Mouse (Mus musculus): ENCODE data around the gene Coa5.

Gene Coa5

GRCm38 (mm10) chr1:37430297-37430840, 466 bp upstream of the Coa5 start:
- no peak for DNase-seq

- peak; percentile 34 to 41 for DNase-seq
Measured at GRCm38 (mm10) chr1:37428911-37429310, 992 bp downstream of the Coa5 start.

GRCm38 (mm10) chr1:37427144-37427875, 2.6 kb downstream of the Coa5 start:
- DNase-seq: no peak

DNA sequence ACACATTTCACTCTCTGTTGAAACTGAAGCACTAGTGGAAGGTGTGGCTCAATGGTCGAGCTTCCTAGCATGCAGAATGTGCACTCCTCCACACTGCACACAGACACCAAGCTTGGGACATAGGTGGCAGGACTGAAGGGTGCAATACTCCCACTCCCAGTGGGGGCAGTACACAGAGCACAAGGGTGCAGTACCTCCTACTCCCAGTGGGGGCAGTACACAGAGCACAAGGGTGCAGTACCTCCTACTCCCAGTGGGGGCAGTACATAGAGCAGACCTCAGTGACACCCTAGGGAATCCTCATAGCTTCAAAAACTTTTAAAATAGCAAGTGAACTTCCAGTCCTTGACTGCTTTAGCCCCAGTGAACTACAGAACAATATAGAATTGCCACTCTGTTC, 10.5 kb downstream of the Coa5 start:
- peak; percentile 67 to 90 for DNase-seq

DNA sequence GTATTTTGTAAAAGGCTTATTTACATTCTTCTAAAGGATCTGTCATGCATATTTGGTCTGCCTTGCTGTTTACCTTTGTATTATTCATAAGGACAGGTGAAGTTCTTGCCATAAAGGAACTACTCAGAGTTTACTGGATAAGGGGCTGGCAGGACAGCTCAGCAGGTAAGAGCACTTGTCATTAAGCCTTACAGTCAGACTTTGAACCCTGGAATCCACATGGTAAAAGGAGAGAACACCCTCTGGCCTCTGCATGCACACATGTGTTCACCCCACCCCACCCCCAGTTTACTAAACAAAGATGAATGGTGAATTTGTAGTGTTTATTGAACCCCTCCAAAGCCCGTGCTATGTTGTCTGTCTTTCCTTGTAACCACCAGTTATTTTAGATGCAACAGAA, 14.5 kb downstream of the Coa5 start:
- no peak for DNase-seq

- DNase-seq: no peak
Measured at GRCm38 (mm10) chr1:37409647-37410046, 20.3 kb downstream of the Coa5 start.

- no peak for DNase-seq
Measured at GRCm38 (mm10) chr1:37408678-37409077, 21.2 kb downstream of the Coa5 start.

DNA sequence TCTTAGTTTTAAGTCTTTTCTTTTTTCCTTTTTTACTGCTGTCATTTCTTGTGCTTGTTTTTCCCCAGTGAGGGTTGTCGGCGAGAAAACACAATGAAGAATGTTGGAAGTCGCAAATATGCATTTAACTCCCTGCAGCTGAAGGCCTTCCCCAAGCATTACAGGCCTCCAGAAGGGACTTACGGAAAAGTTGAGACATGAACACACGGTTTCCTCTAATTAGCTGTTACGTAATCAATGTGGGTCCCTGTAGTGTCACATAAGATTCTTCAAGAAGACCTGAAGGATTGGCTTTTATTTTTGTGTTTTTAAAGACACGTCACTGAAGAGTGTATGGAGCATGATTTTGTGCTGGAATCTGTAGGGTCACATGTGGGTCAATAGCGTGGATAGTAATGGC, 21.8 kb downstream of the Coa5 start:
- no peak for DNase-seq

DNA sequence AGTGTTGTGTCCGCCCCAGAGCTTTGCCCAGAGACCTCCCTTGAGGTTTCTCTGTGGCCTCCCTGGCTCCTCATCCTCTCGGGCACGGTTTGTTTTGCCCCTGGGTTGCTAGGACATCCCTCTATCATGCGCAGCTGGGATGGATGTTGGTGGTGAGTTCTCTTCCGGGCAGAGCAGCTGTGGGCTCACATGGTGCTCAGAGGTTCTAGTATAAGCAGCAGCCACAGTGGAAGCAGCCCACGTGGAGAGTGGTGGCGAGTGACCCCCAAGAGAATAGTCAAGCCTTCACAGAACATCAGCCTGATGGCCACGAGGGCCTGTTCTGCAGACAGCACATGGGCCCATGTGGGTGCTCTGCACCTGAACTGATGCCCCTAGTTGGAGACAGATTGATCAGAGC, 22.7 kb downstream of the Coa5 start:
- no peak for DNase-seq

GRCm38 (mm10) chr1:37405137-37405536, 24.8 kb downstream of the Coa5 start:
- no peak for DNase-seq

GRCm38 (mm10) chr1:37401687-37402086, 28.2 kb downstream of the Coa5 start:
- DNase-seq: peak; percentile 85

DNA sequence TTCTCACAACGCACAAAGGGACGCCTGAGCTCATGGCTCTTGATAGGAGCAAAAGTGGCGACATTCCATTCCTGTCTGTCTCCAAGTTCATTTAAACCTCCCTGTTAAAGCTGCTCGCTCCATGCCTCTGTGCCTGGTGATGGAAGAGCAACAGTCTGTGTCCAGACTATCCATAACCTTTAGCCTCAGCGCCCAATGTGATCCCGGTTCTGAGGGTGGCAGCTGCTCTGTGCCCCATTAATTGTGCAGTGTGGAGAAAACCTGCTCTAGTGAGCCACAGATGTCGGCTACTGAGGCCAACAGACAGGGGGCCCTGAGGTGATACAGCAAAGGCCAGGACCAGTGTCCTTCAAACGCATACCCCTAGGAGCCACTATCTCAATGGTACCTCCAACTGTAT, 30.2 kb downstream of the Coa5 start:
- no peak for DNase-seq

DNA sequence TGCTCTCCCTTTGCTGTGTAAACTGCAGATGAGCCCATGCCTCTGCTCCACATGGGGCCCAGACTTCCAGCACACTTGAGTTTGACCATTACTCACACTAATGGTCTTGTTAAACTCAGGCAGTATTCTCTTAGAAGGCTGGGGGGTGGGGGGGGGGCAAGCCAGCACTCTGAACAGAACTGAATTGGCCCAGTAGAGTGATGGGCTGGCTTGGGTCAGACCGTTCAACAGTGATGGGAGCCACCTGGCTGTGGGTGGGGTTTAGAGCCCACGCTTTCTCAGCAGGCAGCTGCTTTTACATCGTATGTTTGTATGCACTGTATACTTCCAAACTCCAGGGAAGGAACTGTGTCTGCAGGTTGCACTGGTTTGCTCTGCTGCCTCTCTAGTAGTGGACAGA, 30.9 kb downstream of the Coa5 start:
- no peak for DNase-seq

DNA sequence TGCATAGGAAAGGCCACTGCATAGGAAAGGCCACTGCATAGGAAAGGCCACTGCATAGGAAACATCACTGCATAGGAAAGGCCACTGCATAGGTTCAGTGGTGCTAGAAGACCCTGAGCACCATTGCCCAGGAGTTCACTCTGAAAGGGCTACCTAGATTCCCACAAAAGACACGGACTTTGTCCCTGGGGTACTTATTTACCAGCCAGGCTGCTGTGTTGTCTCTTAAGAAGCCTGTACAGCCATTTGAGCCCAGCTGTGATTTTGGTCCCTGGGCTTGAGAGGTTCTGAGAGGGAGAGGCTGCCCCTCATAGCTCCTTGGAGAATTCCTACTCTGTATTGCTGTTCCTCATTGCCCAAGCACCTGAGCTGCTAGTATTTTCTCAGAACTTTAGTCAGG, 33.4 kb downstream of the Coa5 start:
- DNase-seq: no peak

DNA sequence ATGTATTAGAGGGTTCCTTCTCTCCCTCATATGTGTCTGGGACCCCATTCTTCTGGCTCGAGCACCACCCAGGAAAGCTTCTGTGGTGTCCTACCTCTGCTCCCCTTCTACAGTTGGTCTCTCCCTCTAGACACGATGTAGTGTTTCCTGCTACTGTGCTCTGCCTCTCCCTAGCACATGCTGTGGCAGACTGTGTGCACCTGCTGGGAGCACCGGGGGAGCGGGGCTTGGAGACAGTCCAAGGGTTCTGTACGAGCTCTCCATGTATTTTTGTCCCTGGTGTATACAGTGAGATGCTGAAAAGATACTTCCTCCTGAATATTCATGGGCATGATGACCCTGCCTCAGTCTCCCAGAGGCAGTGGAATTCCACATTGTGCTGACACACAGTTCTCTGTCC, 36.7 kb downstream of the Coa5 start:
- DNase-seq: no peak

GRCm38 (mm10) chr1:37386448-37386971, 43.4 kb downstream of the Coa5 start:
- no peak for DNase-seq

DNA sequence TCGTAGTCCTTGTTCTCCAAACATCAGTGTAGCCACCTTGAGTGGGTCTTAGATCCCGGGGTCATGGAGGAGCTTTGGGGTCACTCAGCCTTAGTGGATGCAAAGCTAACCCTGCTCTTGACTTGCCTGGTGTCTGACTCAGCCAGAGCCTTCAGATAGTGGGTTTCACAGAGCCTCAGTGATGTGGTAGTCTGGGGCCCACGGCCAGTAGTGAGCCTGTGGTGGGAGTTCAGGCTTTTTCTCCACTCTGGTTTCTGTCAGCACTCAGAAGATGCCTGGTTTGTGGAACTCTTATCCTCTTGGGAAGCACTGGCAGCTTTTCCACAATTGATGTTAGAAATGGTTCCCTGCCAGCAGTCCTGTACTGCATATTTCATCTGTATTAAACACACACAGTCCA, 45.6 kb downstream of the Coa5 start:
- DNase-seq: no peak

DNA sequence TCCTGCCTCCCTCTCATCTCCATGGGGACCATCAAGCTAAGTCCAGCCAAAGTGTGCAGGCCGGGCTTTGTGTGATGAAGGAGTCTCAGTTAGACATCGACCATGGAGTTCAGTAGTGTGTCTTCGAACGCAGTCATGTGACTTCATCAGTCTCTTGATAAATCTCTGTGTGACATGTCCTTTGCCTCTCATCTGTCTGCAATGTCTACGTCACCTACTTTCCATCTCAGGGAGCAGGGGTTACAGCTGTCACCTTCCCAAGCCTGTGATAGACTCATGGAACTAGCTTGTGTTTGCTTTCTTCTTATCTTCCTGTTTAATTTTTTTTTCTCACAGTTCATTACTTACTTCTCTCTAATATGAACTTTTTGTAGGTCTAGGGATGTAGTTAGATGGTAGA, 49.0 kb downstream of the Coa5 start:
- no peak for DNase-seq

GRCm38 (mm10) chr1:37379536-37379935, 50.4 kb downstream of the Coa5 start:
- DNase-seq: no peak

DNA sequence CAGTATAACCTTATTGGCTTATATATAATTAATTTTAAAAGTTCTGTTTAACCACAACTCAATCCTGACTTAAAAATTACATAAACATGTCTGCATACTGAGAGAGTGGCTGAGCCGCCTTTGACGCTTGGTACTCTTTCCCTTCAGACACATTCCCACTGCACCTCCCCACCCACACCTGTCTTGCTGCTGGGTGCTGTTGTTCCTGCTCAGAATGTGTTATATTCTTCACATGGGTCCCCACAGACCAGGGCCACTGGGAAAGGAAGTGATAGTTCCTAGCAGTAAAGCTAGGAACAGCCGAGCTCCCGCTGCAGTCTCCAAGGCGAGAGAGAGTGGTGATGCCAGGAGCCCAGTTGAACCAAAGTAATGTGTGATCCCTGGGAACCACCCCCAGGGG, 51.8 kb downstream of the Coa5 start:
- DNase-seq: no peak

DNA sequence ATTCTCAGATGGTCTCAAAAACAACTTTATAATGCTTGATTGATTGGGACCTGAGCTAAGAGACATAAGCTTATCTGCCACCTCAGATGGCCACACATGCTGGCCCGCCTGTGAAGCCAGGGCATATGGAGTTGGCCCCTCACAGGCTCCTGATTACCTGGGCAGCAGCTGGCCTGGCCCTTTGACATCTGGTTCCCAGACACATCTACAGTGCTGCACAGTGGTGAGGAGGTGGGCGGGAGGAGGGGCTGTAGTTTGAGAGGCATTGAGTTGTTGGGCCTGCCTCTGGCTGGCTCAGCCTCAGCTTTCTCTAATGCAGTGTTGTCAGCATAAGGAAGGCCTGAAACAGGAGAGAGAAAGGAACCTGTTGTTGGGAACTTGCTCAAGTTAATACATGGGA, 53.2 kb downstream of the Coa5 start:
- DNase-seq: no peak

- DNase-seq: no peak
Measured at GRCm38 (mm10) chr1:37376177-37376576, 53.7 kb downstream of the Coa5 start.

DNA sequence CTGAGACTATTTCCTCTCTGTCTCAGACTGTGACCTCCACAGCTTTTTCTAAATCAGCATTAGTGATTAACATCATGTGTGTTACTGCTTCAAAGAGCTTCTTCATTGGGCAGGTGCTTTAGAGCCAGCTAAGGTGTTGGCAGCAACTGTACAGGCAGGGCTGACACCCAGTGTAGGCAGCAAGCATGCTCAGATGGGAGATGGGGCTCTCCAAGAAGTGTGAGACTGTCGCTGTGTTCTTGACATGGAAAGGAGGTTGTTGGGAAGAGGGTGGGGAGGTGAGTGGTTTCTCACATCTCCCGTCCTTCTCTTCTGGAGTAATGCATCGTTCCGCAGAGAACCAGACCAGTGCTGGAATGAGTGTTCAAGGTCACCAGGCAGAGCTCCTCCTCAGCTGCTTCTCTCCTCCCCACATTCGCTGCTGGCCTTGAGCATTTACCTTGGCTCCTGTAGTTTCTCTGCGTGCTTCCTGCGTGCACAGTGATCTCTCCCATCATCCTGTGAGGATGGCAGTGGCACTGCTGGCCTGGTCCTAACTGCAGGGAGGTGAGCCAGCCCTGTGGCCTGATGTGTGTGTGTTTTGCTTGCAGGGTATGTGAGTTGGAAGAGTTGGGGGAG, 61.0 kb downstream of the Coa5 start:
- no peak for DNase-seq

GRCm38 (mm10) chr1:37368125-37368524, 61.8 kb downstream of the Coa5 start:
- DNase-seq: peak; percentile 62 to 68
